Mouse (Mus musculus): ENCODE data around the gene Gm10197.

- TF ChIP-seq CTCF (IDR thresholded peaks at IDR 0.05; ENCODE audit: control insufficient read depth, insufficient read depth, insufficient read length) (no peak), MAX (IDR thresholded peaks at IDR 0.05) (no peak), MYOD1 (IDR thresholded peaks at IDR 0.05; ENCODE audit: control insufficient read depth, insufficient read length, low read depth) (no peak), USF1 (IDR thresholded peaks at IDR 0.05; ENCODE audit: low read depth) (no peak), CEBPB (IDR thresholded peaks at IDR 0.05; ENCODE audit: low read depth) (no peak)
These were observed 7.0 kb downstream of the Gm10197 start for GRCm38 (mm10) chr19:53364551-53364950.

Data from C2C12 (cell line).